Mouse (Mus musculus) yolk sac, embryonic 10.5 days (tissue): ENCODE data around the gene Ktn1.

Experiments
- DNase-seq: peaks from one replicate; pipeline ENCODE4 v3.0.0-alpha.2; 2017; ENCODE audit warnings: low spot score

Ktn1 gene

DNA sequence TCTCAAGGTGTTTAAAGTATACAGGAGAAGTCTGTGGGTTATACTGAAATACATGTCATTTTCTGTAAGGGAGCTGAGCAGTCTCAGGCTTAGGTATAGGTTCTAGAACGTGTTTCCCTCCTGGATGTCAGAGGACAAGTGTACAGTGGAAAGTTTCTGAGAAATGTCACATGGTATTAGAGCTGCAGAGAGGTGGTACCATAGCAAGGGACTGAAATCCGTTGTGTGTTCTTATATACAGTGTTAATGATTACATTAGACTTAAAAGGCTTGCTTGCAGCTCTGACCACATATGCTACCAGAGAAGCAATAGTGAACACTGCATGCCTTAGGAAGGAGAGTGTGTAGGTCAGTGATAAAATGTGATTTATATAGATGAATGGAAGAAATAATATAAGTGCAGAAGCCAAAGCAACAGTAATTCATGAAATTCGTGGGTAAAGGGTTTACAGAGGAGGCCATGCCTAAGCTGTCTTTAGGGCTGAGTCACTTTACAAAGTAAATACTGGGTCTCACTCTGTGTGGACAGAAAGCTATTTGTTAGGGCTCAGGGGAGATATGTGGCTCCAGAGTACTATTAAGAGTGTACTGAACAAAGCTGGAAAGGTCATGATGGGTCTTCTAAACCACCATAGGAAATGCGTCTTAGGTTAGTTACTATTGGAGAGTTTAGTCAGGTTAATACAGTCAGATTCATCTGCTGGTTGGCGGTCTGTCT lies 17.0 kb downstream of the Ktn1 start:
- DNase-seq = no peak

DNA sequence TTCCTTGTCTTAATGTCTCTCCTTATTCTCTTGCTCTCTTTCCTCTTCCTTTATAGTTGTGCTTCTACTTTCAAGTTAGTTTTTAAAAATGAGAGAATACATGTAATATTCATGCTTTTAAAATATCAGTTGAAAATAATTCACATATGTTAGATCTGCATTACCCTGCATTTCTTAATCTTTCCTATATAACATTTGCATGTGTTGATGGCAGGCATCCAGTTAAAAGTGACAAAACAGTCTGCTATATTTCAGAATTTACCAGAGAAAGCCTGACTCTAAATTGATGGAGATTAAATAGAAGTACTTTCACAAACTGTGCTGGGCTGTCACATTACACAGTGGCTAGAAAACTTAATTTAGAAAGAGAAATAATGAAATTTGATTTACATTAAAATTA lies 19.8 kb downstream of the Ktn1 start:
- no peak for DNase-seq

- DNase-seq = no peak
Measured at GRCm38 (mm10) chr14:47682886-47683285, 34.6 kb downstream of the Ktn1 start.

GRCm38 (mm10) chr14:47684579-47684978 lies 36.3 kb downstream of the Ktn1 start:
- DNase-seq = no peak

GRCm38 (mm10) chr14:47699126-47699525 lies 50.9 kb downstream of the Ktn1 start:
- DNase-seq = no peak

DNA sequence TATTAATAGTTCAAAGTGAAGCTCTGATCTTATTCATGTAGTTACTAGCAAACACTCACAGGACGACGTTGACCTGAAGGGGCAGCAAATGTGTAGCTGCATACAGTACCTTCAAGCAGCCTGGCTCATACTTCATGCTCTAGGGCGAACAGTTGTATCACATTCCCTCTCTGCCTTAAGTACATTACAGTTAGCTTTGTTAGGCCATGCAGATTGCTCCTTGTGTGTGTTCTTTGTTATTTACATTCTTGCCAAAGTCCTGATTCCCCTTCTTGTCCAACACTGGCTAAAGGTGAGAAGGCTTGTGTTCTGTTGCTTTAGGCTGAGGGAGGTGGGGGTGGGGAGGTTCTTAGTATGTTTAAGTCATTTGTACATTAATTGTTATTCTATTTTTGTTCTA lies 61.3 kb downstream of the Ktn1 start:
- no peak for DNase-seq

DNA sequence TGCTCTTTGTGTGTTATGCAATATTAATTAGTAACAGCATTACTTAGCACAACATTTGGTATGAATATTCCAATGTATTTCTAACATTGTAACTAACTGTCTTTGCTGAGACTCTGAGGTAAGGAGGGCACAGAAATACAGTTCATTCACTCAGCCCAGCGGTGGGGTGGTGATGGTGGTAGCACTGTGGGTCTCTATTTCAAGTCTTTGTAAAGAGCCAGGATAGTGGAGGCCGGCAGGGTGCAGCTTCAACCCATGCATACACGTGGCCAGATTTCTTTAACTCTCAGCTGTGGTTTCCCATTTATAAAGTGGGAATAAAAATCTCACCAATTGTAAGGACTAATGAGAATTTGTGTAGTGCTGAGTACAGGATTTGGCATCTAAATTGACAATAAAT lies 67.5 kb downstream of the Ktn1 start:
- DNase-seq = no peak

DNA sequence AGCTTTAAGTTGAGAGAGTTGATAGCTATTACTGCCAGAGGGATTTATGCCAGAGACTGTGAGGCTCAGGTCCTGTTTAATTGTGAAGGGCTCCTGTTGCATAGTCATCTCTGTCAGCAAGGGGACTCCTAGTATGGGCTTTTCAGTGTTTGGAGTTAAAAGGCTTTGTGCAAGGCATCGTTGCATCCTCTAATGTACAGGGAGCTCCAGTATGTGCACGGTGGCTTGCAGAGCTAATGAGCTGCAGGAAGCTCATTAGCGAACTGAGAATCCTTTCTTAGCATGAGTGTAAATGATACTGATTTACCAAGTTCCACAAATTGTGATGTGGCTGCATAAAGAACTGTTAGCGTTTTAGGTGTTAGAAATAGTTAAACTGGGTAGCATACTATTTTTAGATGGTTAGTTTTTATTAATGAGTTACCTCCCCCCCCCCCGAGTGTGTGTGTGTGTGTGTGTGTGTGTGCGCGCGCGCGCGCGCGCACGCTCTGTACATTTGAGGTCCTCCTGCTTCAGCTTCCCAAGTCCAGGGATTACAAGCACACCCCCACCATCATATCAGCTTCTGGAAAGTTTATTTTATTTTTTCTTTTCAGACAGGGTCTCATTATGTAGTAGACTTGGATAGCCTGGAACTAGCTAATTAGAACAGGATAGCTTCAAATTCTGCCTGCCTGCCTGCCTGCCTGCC lies 69.8 kb downstream of the Ktn1 start:
- no peak for DNase-seq

DNA sequence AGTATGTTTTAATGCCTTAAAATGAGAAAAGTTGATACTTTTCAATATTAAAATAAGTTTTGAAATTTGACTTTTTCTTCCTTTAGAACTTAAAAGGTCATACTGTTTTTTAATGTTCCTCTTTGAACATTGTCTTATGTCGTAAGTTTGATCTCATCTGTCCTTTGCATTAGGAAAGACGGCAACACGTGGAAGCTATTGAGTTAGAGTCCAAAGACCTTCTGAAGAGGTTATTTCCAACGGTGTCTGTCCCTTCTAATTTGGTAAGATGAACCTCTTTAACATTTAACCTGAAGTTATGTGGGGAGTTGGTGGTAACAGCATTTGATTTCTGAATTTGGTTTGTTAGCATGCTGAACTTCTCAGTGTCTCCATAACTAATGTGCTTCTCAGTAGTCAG lies 71.8 kb downstream of the Ktn1 start:
- no peak for DNase-seq

DNA sequence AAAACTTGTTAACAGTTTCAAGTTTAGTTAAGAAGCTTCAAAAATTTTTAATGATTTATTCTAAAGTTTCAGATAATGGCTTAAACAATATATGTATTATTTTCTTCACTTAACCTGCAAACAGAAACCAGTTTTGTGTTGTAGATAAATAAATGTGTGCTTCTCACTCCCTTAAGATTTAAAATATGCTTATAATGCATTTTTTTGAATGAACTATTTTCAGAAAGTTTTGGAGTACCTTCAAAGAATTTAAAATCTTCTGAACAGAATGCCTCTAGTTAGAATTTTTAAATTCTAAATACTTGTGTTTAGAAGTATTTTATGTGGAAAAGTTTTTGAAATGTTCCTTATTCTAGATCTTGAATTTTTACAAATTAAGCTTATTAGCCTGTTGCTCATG lies 74.8 kb downstream of the Ktn1 start:
- no peak for DNase-seq

DNA sequence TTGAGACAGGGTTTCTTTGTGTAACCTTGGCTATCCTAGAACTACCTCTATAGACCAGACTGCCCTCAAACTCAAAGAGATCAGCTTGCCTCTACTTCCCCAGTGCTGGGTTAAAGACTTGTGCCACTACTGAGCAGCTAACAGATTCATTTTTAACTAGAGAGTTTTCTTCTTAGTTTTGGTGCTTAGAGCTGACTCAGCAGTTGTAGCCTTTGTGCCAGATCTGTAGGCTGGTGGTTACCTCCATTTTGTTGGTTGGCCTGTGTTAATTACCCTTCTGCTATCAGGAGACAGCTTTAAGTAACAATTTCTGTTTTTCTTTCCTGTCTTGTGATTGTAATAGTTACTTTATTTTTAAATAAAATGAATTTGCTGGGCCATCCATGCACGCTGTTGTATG lies 80.3 kb downstream of the Ktn1 start:
- DNase-seq = no peak

- no peak for DNase-seq
Measured at GRCm38 (mm10) chr14:47735354-47735753, 87.1 kb downstream of the Ktn1 start.

DNA sequence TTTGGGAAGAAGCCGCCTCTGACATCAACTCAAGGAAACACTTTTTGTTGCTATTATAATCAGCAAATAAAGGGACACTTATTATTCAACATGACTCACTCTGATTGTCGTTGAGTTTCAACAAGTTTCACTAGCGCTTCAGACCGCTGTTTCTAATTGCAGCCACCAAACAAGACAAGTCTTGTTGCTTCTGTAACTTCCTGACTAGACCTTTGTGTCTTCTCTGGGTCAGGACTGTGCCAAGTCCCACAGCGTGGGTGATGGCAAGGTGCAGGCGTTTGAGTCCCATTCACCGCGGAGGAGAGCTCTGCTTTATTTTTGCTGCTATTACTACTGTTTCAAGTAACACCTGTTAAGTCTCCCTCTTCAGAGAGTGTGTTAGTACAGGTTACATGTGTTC lies 88.2 kb downstream of the Ktn1 start:
- DNase-seq = no peak

GRCm38 (mm10) chr14:47740316-47740996 lies 92.2 kb downstream of the Ktn1 start:
- DNase-seq = no peak

- no peak for DNase-seq
Measured at GRCm38 (mm10) chr14:47741046-47741445, 92.8 kb downstream of the Ktn1 start.

GRCm38 (mm10) chr14:47742674-47743073 lies 94.4 kb downstream of the Ktn1 start:
- no peak for DNase-seq

GRCm38 (mm10) chr14:47745086-47745485 lies 96.8 kb downstream of the Ktn1 start:
- DNase-seq = no peak

DNA sequence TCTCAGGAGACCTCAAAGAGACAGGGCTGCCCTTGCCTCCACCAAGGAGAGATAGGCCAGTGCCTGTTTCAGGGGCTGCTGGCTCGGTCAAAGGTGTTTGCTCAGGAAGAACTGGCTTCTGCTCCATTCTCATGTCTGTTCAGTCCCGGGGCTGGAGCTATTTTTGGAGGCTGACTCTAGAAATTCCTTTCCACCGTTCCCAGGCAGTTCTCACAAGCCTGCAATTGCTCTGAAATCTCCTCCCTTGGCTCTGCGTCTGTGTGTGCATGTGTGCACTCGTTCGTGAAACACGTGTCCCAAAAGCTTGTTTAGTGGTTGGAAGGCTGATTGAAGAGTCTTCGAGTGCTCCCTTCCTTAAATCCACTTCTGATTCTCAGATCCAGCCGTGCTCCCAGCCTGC lies 99.3 kb downstream of the Ktn1 start:
- peak; percentile 71 for DNase-seq

DNA sequence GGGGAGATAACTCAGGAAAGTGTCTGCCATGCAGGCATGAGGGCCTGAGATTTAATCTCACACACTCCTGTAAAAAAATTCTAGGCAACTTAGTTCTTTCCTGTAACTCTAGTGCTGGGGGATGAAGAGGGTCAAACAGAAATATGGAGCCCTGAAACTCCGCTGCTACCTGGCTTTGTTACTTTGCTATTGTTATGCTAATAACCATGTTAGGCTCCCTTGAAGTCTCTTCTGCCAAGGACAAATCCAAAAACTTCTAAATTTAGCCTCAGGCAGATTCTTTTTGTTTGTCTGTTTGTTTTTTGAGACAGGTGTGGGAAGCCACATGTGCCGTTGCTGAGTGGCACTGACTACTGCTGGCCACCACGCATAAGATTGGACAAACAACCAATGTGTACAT lies 100.5 kb downstream of the Ktn1 start:
- DNase-seq = no peak

GRCm38 (mm10) chr14:47751422-47752205 lies 103.4 kb downstream of the Ktn1 start:
- peak; percentile 21 for DNase-seq

DNA sequence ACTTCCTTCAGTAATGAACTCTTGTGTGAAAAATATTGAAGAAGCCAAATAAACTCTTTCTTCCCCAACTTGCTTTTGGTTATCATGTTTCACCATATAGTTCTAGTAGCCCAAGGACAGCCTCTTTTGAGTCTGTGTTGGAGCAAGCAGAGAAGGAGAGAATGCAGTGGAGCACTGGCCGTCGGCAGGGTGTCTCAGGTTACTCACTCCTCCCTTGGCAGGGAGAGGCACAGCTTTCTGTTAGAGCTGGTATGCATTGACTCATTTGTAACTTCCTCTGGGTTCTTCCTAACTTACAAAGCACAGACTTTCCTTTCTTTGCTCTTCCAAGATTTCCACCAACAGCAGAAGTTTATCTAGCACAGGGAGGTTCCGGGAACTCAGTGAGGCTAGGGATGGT lies 105.3 kb downstream of the Ktn1 start:
- DNase-seq = no peak

DNA sequence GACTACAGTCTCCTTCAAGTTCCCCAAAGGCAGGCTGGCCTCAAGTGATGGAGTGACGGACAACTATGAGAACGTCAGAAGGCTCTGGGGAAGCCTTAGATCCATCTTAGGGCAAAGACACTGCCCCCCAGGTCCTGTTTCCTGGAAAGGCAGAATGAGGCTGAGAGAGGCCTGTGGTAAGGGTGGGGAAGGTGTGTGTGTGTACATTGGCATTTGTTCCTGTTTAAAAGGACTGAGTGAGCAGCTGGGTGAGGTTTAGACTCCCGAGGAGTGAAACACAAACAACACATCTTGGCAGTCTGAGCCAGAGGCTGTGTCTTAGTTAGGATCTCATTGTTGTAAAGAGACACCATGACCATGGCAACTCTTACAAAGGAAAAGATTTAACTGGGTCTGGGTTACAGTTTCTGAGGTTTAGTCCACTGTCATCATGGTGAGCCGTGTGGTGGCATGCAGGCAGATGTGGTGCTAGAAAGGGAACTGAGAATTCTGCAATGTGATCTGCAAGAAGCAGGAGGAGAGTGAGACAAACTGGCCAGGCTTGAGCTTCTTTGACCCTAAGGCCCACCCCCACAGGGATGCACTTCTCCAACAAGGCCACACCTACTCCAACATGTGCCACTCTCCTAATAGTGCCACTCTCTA lies 106.1 kb downstream of the Ktn1 start:
- DNase-seq = no peak
